Mouse (Mus musculus): Measurements from ENCODE around the gene Adgre5.

DNA sequence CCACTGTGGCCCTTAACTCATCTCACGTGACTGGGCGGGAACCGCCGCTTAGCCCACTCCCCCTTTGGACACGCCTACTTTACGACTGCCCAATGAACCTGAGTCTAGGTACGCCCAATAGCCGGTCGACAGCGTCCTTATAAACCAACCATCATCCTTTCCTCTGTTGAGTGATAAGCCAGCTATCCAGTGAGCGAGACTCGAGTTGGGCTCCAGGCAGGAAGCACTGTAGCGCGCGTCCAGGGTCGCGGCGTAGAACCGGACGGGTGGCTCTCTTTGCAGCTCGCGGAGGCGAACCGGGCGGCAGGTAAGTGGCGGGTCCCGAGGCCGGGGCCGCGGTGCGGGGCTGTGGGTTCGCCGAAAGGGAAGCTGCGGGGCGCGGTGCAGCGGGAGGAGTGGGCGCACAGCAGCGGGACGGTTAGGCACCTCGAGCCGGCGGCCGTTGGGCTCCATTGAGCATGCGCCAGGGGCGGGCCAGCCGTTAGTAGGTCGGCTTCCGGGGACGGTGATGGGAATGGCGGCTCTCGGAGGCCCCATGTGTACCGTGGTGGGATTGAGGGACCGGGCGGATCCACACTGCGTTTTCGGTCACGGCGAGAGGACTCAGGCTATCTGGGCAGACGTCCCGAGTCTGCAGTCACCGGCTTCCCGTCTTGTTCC is 26.0 kb downstream of the Adgre5 start, which contains the start of gene Ddx39:
- TF ChIP-seq ETS1 (conservative IDR thresholded peaks at IDR 0.05; ENCODE audit: low read depth, low read length) = no peak
- TF ChIP-seq E2F4 (IDR thresholded peaks at IDR 0.05; ENCODE audit: insufficient replicate concordance, low read depth, low read length) = no peak
- TF ChIP-seq RCOR1 (conservative IDR thresholded peaks at IDR 0.05; ENCODE audit: low read depth, low read length) = no peak
